Mouse (Mus musculus): ENCODE results near the gene Pdss2. TPM values are rescaled to one million over a fixed set of nuclear protein-coding genes. Genes with fewer than 3 reads are reported as not detected.

Gene Pdss2
- polyA plus RNA-seq (2015; fragmentation: Nextera tagmentation; extraction: Ambion mirVana), result 9.7 and 11.4 TPM in 2 replicates

DNA sequence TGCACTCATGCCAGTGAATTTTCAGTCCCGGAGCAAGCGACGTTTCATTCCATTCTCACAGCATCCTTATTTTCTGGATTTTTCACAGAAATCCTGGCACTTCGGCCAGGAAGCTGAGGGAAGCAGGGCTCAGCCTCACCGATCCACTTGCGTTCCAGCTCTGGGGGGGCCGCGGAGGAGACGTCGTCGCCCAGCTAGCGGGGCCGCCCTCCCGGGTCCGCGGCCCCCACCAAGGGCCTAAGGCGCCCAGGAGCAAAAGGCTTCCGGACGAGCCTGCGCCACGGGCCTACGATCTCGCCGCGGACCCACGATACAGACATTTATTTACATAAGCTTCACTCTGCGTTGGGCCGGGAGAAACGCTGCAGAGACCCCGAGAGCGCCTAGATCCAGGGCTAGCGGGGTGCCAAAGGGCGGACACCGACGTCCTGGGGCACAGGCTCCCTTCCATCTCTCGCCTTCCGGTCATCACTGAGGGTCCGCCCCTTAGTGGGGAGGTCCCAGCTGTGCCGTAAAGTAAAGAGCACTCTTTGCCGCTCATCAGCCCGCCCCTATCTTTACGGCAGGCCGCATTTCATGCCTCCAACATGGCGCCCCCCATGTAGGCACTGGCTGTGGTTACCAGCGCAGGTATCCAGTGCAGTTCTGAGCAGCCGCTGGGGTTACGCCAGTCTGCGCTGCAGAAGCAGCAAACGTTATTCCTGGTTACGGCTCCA, at the start of gene Pdss2:
TSS of gene Pdss2 (plus strand) at position 577 of the 716 bp plus-strand sequence.
- H3K27me3 ChIP-seq (replicated peaks), result no peaks in the 10 kb centered on the region
- H3K4me1 ChIP-seq, result peaks cover 12% of the 10 kb centered on the region
- no peaks in the 10 kb centered on the region for H3K36me3 ChIP-seq
- peak within 1 kb of the TSS; percentile 95 for H3K27ac ChIP-seq (replicated peaks)
- ATAC-seq (ENCODE audit: extremely low read depth, insufficient number of reproducible peaks, low FRiP score, low TSS enrichment), result peak; percentile 96
- peak within 1 kb of the TSS; percentile 97 for H3K9ac ChIP-seq
- peak within 1 kb of the TSS; percentile 89 for H3K4me3 ChIP-seq
- H3K4me2 ChIP-seq, result peak within 1 kb of the TSS; percentile 96
- WGBS, result 0% methylated on average over 50 of the region's 50 CpGs
- H3K9me3 ChIP-seq, result no peaks in the 10 kb centered on the region

DNA sequence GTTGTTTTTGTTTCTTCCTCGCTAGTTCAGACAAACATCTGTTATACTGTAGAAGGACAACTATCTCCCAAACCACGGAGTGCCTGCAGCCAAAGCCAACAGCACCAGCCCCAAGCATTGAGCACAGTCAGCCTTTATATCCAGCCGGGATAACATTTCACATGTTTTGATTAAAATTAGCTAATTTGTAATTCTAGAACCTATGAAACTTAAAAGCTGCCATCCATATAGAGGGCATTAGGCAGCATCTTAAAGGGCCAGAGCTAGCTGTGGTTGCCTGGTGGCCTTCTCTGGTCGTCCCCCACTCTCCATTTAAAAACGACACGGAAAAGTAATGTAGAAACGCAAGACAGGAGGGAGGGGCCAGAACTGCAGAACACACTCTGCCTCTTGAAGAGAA, 49.2 kb upstream of the Pdss2 start:
- H3K27ac ChIP-seq (replicated peaks), result no peak overlapping the region
- peaks cover 44% of the 10 kb centered on the region for H3K4me1 ChIP-seq
- peak overlapping the region; percentile 90 for H3K4me3 ChIP-seq
- no peak for ATAC-seq (ENCODE audit: extremely low read depth, insufficient number of reproducible peaks, low FRiP score, low TSS enrichment)
- H3K27me3 ChIP-seq (replicated peaks), result peaks cover 31% of the 10 kb centered on the region
- H3K36me3 ChIP-seq, result no peaks in the 10 kb centered on the region
- 14% methylated on average over 7 of the region's 7 CpGs for WGBS
- H3K9ac ChIP-seq, result peak overlapping the region; percentile 50; the same call in 1 of the 2 replicates
- no peaks in the 10 kb centered on the region for H3K9me3 ChIP-seq
- peak overlapping the region; percentile 93 for H3K4me2 ChIP-seq

DNA sequence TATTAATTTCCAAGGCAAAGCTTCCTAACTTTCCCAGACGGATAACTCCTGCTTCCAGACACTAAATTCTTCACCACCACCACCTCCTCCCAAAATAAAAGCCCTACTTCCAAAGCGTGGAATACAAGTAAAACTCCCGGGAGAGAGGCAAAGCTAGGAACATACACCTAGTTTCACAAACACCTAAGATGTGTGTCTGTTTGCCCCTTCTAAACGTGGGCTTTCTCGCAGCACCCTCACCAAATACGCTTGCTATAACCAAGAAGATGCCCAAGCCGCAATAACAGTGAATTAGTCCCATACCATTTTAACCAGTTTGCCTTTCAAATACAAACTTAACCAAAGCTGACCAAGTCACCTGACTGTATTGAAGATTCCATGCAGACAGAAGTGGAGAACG, 48.7 kb upstream of the Pdss2 start:
- Histone ChIP-seq H3K36me3 (no peaks in the 10 kb centered on the region), H3K27me3 (replicated peaks) (peaks cover 34% of the 10 kb centered on the region), H3K4me1 (peaks cover 44% of the 10 kb centered on the region), H3K27ac (replicated peaks) (no peak overlapping the region), H3K4me2 (peak overlapping the region; percentile 93), H3K4me3 (peak overlapping the region; percentile 90), H3K9me3 (no peaks in the 10 kb centered on the region), H3K9ac (peak overlapping the region; percentile 91)
- 7% methylated on average over 8 of the region's 8 CpGs for WGBS
- ATAC-seq (ENCODE audit: extremely low read depth, insufficient number of reproducible peaks, low FRiP score, low TSS enrichment), result no peak

DNA sequence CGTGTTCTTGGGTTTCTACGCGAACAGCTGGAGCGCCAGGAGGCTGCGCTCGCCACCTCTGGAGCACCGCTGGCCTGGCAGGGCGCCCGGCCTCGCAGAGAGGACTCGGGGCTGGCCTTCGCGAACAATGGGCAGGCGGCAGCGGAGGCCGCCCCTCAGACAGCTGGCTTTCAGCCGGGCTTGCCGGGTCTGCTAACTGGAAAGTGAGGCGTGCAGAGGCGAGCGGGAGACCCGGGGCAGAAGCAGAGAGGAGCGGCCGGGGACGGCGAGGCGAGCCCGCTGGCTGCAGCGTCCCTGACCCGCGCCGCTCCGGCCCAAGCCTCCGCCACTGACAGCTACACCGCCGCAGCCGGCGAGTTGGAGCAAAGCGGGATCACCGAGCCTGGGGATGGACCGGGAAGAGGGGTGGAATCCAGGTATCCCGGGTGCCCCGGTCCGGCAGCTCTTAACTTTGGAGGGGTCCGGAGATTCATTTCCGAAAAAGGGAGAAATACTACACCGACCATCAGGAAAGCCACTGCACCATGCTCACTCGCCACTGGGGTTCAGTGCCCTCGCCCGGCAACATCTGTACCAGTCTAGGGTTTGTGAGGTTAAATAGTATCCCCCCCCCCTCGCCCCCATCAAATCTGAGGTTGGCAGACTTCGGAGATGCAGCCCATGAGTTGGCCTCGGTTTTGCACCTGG, 48.0 kb upstream of the Pdss2 start:
- no peaks in the 10 kb centered on the region for H3K36me3 ChIP-seq
- peak overlapping the region; percentile 90 for H3K4me3 ChIP-seq
- H3K4me1 ChIP-seq, result peaks cover 44% of the 10 kb centered on the region
- under 1% methylated on average over 53 of the region's 53 CpGs for WGBS
- H3K9ac ChIP-seq, result peak overlapping the region; percentile 91
- no peak for ATAC-seq (ENCODE audit: extremely low read depth, insufficient number of reproducible peaks, low FRiP score, low TSS enrichment)
- peaks cover 38% of the 10 kb centered on the region for H3K27me3 ChIP-seq (replicated peaks)
- H3K4me2 ChIP-seq, result peak overlapping the region; percentile 93
- H3K9me3 ChIP-seq, result no peaks in the 10 kb centered on the region
- peak overlapping the region; percentile 46 for H3K27ac ChIP-seq (replicated peaks)

DNA sequence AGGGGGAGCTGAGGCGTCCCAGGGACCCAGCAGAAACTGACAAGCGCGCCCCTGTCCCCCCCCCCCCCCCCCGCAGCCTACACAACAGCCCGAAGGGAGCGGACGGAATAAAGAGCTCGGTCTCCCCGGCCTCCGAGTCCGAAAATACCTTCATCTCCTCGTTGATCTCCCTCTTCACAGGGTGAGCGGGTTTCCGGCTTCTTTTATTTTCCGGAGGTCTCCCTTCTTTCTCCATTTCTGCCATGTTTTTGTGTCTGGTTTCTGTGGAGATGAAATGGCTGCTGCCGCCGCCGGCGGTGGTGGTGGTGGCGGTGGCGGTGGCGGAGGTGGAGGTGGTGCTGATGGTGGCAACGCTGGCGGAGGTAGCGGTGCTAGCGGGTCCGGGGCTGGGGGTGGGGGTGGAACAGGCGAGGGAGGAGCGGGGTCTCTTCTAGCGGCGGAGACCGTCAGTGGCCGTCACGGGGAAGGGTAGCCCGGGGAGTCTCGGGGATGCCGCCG, 47.4 kb upstream of the Pdss2 start:
- H3K9ac ChIP-seq, result peak overlapping the region; percentile 91
- H3K4me3 ChIP-seq, result peak overlapping the region; percentile 90
- WGBS, result 0% methylated on average over 37 of the region's 38 CpGs
- H3K27me3 ChIP-seq (replicated peaks), result peaks cover 42% of the 10 kb centered on the region
- peaks cover 43% of the 10 kb centered on the region for H3K4me1 ChIP-seq
- no peak for ATAC-seq (ENCODE audit: extremely low read depth, insufficient number of reproducible peaks, low FRiP score, low TSS enrichment)
- H3K36me3 ChIP-seq, result no peaks in the 10 kb centered on the region
- H3K9me3 ChIP-seq, result no peaks in the 10 kb centered on the region
- peak overlapping the region; percentile 93 for H3K4me2 ChIP-seq
- H3K27ac ChIP-seq (replicated peaks), result peak overlapping the region; percentile 63

DNA sequence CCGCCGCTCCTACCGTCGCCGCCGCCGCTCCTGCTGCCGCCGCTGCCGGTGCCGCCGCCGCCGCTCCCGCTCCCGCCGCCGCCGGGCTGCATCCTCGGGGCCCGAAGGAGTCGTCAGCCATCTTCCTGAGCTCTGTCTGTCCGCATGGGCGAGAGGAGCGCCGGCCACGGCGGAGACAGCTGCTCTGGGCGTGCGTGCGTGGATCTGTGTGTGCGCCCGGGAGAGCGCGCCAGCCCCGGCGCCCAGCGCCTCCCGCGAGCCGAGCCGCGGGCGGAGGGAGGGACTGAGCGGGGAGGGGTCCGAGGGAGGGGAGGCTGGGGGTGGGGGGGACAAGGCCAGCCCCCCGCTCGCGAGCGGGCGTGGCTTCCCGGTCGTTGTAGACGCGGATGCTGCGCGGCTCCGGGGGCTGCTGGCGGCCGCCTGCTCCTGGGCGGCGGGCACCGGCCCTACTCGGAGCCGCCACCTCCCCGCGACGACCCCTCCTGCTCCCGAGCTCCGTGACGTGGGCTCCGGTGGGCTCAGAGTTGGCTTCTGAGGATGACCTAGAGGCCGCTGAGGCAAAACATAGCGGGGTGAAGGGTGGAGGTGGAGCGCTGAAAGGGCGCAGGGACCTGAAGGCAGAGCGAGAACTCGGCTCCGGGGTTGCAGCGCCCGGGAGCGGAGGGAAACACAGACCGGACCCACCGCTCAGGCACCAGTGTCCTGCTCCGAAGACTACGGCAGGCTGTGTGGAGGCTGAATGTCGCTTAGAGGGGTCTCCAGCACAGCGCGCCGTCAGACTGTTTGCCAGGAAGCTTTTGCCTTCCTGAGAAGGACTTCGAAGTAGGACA, 46.7 kb upstream of the Pdss2 start, which contains the start of the genes Sobp and 9030612E09Rik:
TSS of gene Sobp (minus strand) at position 205 of the 830 bp plus-strand sequence.
TSS of gene 9030612E09Rik (plus strand) at position 379 of the 830 bp plus-strand sequence.
- peak within 1 kb of the TSS; percentile 93 for H3K4me2 ChIP-seq
- peak within 1 kb of the TSS; percentile 90 for H3K4me3 ChIP-seq
- peak within 1 kb of the TSS; percentile 63 for H3K27ac ChIP-seq (replicated peaks)
- peaks cover 42% of the 10 kb centered on the region for H3K27me3 ChIP-seq (replicated peaks)
- H3K36me3 ChIP-seq, result no peaks in the 10 kb centered on the region
- ATAC-seq (ENCODE audit: extremely low read depth, insufficient number of reproducible peaks, low FRiP score, low TSS enrichment), result peak; percentile 59
- H3K9me3 ChIP-seq, result no peaks in the 10 kb centered on the region
- under 1% methylated on average over 76 of the region's 91 CpGs for WGBS
- peaks cover 36% of the 10 kb centered on the region for H3K4me1 ChIP-seq
- H3K9ac ChIP-seq, result peak within 1 kb of the TSS; percentile 91

DNA sequence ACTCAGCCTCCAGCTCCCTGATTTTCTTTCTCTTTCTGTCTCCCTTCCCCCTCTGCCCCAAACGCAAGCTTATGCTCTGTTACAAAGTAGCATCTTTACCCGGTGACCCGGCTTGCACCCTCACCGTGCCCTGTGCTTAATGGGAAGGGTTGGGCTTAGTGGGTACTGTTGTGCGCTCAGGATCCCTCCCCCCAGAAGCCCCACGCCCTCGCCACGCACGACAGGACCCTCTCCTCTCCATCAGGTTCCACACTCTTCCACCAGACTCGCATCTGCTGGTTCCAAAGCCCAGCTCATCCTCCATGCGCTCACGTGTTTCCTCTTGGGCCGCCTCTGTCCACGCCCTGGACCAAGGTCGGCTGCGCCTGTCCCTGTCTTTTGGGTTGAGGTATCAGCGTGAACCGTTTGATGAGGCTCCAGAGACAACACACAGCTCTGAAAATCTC, 46.1 kb upstream of the Pdss2 start:
- H3K4me2 ChIP-seq, result peak overlapping the region; percentile 93
- H3K27me3 ChIP-seq (replicated peaks), result peaks cover 42% of the 10 kb centered on the region
- H3K4me1 ChIP-seq, result peaks cover 34% of the 10 kb centered on the region
- H3K4me3 ChIP-seq, result peak overlapping the region; percentile 90
- H3K36me3 ChIP-seq, result no peaks in the 10 kb centered on the region
- under 1% methylated on average over 18 of the region's 18 CpGs for WGBS
- no peaks in the 10 kb centered on the region for H3K9me3 ChIP-seq
- H3K9ac ChIP-seq, result peak overlapping the region; percentile 91
- ATAC-seq (ENCODE audit: extremely low read depth, insufficient number of reproducible peaks, low FRiP score, low TSS enrichment), result no peak
- H3K27ac ChIP-seq (replicated peaks), result peak overlapping the region; percentile 51; the same call in 1 of the 2 replicates

DNA sequence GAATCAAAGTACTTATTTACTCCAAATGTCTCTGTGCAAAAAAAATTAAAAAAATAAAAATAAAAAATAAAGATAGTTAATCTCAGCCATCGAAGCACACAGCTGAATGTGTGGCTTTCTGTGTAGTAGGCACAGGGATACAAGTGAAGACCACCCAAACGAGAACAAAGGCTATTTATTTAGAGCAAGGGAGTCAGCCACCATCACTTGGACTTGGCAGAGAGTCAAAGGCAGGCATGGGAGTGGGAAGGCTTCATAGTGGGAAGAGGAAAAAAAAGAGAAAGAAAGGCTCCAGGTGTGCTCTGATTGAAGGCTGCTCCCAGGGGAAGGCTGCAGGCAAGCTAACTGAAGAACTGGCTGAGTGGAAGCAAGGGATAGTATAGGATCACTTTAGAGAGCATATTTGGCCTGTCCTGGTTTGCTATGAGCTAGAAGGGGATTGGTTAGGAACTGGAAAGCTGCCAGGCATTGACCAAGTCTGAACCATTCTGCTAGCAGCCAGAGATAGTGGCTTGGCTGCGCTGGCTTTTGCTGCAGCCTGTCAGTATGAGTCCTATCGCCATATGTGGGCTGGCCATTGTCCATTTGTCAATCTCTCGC, 40.9 kb upstream of the Pdss2 start:
- H3K4me3 ChIP-seq, result no peak overlapping the region
- no peak for ATAC-seq (ENCODE audit: extremely low read depth, insufficient number of reproducible peaks, low FRiP score, low TSS enrichment)
- peaks cover 8% of the 10 kb centered on the region; the same call in 1 of the 2 replicates for H3K9me3 ChIP-seq
- peaks cover 10% of the 10 kb centered on the region for H3K4me1 ChIP-seq
- no peaks in the 10 kb centered on the region for H3K36me3 ChIP-seq
- no peak overlapping the region for H3K27ac ChIP-seq (replicated peaks)
- H3K27me3 ChIP-seq (replicated peaks), result peaks cover 26% of the 10 kb centered on the region
- WGBS, result 25% methylated on average over 5 of the region's 5 CpGs
- 0 out of 2 replicates have a peak overlapping the region, but pooled peaks have one; percentile 6 for H3K4me2 ChIP-seq
- H3K9ac ChIP-seq, result no peak overlapping the region

DNA sequence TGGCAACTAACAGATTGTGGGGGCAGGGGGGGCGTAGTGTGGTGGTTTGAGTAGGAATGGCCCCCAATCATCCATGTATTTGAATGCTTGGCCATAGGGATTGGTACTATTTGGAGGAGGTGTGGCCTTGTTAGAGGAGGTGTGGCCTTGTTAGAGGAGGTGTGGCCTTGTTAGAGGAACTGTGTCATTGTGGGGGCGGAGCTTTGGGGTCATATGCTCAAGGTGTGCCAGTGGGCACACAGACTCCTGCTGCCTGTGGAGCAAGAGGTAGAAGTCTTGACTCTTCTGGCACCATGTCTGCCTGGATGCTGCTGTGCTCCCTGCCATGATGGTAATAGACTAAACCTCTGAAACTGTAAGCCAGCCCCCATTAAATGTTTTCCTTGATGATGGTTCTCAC, 21.1 kb upstream of the Pdss2 start:
- no peak for ATAC-seq (ENCODE audit: extremely low read depth, insufficient number of reproducible peaks, low FRiP score, low TSS enrichment)
- Histone ChIP-seq H3K27ac (replicated peaks) (no peak overlapping the region), H3K36me3 (no peaks in the 10 kb centered on the region), H3K9me3 (no peaks in the 10 kb centered on the region), H3K4me2 (no peak overlapping the region), H3K27me3 (replicated peaks) (no peaks in the 10 kb centered on the region), H3K9ac (no peak overlapping the region), H3K4me1 (no peaks in the 10 kb centered on the region), H3K4me3 (no peak overlapping the region)
- 78% methylated on average over 2 of the region's 2 CpGs for WGBS

DNA sequence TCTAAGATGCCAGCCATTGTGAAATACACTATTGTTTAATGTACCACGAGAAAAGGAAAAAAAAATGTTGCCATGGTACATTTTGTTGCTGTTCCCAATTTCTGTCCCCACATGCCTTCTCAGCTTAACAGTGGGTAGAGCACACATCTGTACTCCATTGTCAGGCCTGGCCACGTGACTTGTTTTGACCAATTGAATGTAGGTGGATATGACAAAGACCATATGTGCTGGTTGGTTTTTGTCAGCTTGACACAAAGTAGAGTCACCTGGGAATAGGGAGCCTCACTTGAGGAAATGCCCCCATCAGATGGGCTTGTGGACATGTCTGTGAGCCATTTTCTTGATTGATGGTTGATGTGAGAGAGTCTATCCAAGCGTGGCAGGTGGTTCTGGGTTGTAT, 17.4 kb upstream of the Pdss2 start:
- Histone ChIP-seq H3K4me2 (no peak overlapping the region), H3K4me3 (no peak overlapping the region), H3K9me3 (peaks cover 4% of the 10 kb centered on the region; the same call in 1 of the 2 replicates), H3K36me3 (no peaks in the 10 kb centered on the region), H3K9ac (no peak overlapping the region), H3K27ac (replicated peaks) (no peak overlapping the region), H3K4me1 (no peaks in the 10 kb centered on the region), H3K27me3 (replicated peaks) (no peaks in the 10 kb centered on the region)
- no peak for ATAC-seq (ENCODE audit: extremely low read depth, insufficient number of reproducible peaks, low FRiP score, low TSS enrichment)
- 67% methylated on average over 3 of the region's 3 CpGs for WGBS
